In the genomic region with DNA sequence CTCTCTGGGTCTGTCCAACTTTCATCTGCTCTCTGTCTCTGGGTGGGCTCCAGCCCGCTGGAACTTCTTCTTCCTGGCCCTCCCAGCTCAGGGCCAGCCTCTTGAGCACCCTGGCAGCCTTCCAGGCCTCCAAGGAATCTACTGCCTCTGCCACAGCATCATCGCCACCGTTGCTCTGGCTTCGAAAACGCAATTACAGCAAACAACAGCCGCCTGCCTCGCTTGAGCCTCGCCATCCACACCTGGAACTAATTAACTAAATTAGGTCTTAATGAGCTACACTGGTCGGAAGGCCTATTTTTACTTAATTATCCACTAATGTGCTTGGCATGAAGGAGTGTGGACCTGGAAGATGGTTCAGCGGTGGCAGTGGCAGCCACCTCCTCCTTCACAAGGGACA, we compare ENCODE assay signal across 10 mouse cellular contexts. TPM values are rescaled to one million over a fixed set of nuclear protein-coding genes. Genes with fewer than 3 reads are reported as not detected.
A peak's percentile ranks its signal among the peaks of the same experiment; 100 is the strongest.
DNase-seq lines count a peak whose midpoint lies in the region; ATAC-seq and TF ChIP-seq lines count a peak whose summit lies in the region.
"Had no signal": no experiment of that assay in that cellular context is flagged by ENCODE, and none has a peak within 500 bp of the region (broad histone marks: within the 10 kb centered on the region; RNA-seq: fewer than 3 reads in every experiment).

No protein-coding gene starts in this region.

- H3K9ac ChIP-seq in intestine, embryonic 15.5 days: no peak overlapping the region
- no peak overlapping the region for H3K9ac ChIP-seq in intestine, postnatal 0 days (ENCODE audit: low read depth, low read length)
- no peak overlapping the region for H3K9ac ChIP-seq in embryonic facial prominence, embryonic 14.5 days (ENCODE audit: low read depth, low read length)
- H3K9ac ChIP-seq in limb, embryonic 11.5 days (ENCODE audit: low read length): no peak overlapping the region

- no peaks in the 10 kb centered on the region for H3K36me3 ChIP-seq in intestine, embryonic 15.5 days
- no peaks in the 10 kb centered on the region for H3K36me3 ChIP-seq in intestine, postnatal 0 days (ENCODE audit: control insufficient read depth, insufficient read depth)
- no peaks in the 10 kb centered on the region for H3K36me3 ChIP-seq in embryonic facial prominence, embryonic 14.5 days (ENCODE audit: control insufficient read depth, insufficient read depth, low read length)
- H3K36me3 ChIP-seq in limb, embryonic 11.5 days (ENCODE audit: control insufficient read depth, insufficient read depth, low read length): no peaks in the 10 kb centered on the region

- no peak for TF ChIP-seq CTCF in intestine, postnatal 0 days (IDR thresholded peaks at IDR 0.05; ENCODE audit: low read depth)

- no peak overlapping the region for H3K27ac ChIP-seq in intestine, embryonic 15.5 days
- no peak overlapping the region for H3K27ac ChIP-seq in intestine, postnatal 0 days (ENCODE audit: low read depth, low read length)
- no peak overlapping the region for H3K27ac ChIP-seq in embryonic facial prominence, embryonic 14.5 days (replicated peaks; ENCODE audit: low read depth, low read length)
- no peak overlapping the region; the same call in 1 of the 2 replicates for H3K27ac ChIP-seq in limb, embryonic 11.5 days (replicated peaks; ENCODE audit: low read depth, low read length)

- 0 out of 2 replicates have a peak, but pooled peaks have one; percentile 25 for ATAC-seq in intestine, embryonic 15.5 days
- no peak for ATAC-seq in intestine, postnatal 0 days
- no peak for ATAC-seq in embryonic facial prominence, embryonic 14.5 days (ENCODE audit: low read depth)
- ATAC-seq in limb, embryonic 11.5 days (ENCODE audit: insufficient number of reproducible peaks, low FRiP score, low TSS enrichment, low read depth): peak; percentile 36; the same call in 1 of the 2 replicates
- no peak for ATAC-seq in inflammation-experienced regulatory T-cells, adult 6 months

- WGBS in intestine, embryonic 15.5 days: 63% methylated on average over 10 of the region's 10 CpGs
- WGBS in intestine, postnatal 0 days: 66% methylated on average over 10 of the region's 10 CpGs
- 35% methylated on average over 10 of the region's 10 CpGs for WGBS in embryonic facial prominence, embryonic 14.5 days
- WGBS in limb, embryonic 11.5 days: 10% methylated on average over 10 of the region's 10 CpGs

- H3K27me3 ChIP-seq in intestine, embryonic 15.5 days (replicated peaks): no peaks in the 10 kb centered on the region
- H3K27me3 ChIP-seq in intestine, postnatal 0 days (replicated peaks; ENCODE audit: control insufficient read depth, insufficient read depth, low read length): no peaks in the 10 kb centered on the region
- H3K27me3 ChIP-seq in embryonic facial prominence, embryonic 14.5 days (replicated peaks; ENCODE audit: control insufficient read depth, insufficient read depth, low read length): no peaks in the 10 kb centered on the region
- H3K27me3 ChIP-seq in limb, embryonic 11.5 days (ENCODE audit: control insufficient read depth, insufficient read depth, low read length): no peaks in the 10 kb centered on the region

- intact Hi-C loops in heart, postnatal 25 days (cut with DNase I): no loop called here

- H3K4me1 ChIP-seq in intestine, embryonic 15.5 days (replicated peaks): no peaks in the 10 kb centered on the region
- no peaks in the 10 kb centered on the region for H3K4me1 ChIP-seq in intestine, postnatal 0 days (replicated peaks; ENCODE audit: control insufficient read depth, insufficient read depth, low read length)
- H3K4me1 ChIP-seq in embryonic facial prominence, embryonic 14.5 days (ENCODE audit: control insufficient read depth, insufficient read depth, low read length): peaks cover 5% of the 10 kb centered on the region; the same call in 1 of the 2 replicates
- no peaks in the 10 kb centered on the region; the same call in 1 of the 2 replicates for H3K4me1 ChIP-seq in limb, embryonic 11.5 days (ENCODE audit: control insufficient read depth, insufficient read depth, low read length)

- H3K4me2 ChIP-seq in intestine, embryonic 15.5 days (replicated peaks): no peak overlapping the region
- no peak overlapping the region for H3K4me2 ChIP-seq in intestine, postnatal 0 days (replicated peaks; ENCODE audit: low read depth)
- no peak overlapping the region for H3K4me2 ChIP-seq in embryonic facial prominence, embryonic 14.5 days (ENCODE audit: low read depth, low read length)
- H3K4me2 ChIP-seq in limb, embryonic 11.5 days (ENCODE audit: low read depth, severe bottlenecking): no peak overlapping the region

- peak; percentile 76 for DNase-seq in Muller cell, postnatal 12 days (ENCODE audit: inconsistent ontology term)
- peak; percentile 70 for DNase-seq in embryonic facial prominence, embryonic 14.5 days (ENCODE audit: low spot score)
- DNase-seq in limb, embryonic 11.5 days (ENCODE audit: low spot score): peak; percentile 58
- DNase-seq in heart, postnatal 25 days (ENCODE audit: low spot score): no peak
- DNase-seq in liver: no peak

- H3K4me3 ChIP-seq in intestine, embryonic 15.5 days (replicated peaks): no peak overlapping the region
- no peak overlapping the region for H3K4me3 ChIP-seq in intestine, postnatal 0 days (ENCODE audit: low read depth, low read length)
- H3K4me3 ChIP-seq in embryonic facial prominence, embryonic 14.5 days (ENCODE audit: low read depth, low read length): no peak overlapping the region
- no peak overlapping the region for H3K4me3 ChIP-seq in limb, embryonic 11.5 days (ENCODE audit: low read depth, low read length)
- H3K4me3 ChIP-seq: erythroblast, embryonic 14.5 days had no signal

- no peaks in the 10 kb centered on the region for H3K9me3 ChIP-seq in intestine, embryonic 15.5 days
- H3K9me3 ChIP-seq in intestine, postnatal 0 days (ENCODE audit: control insufficient read depth): no peaks in the 10 kb centered on the region
- H3K9me3 ChIP-seq in embryonic facial prominence, embryonic 14.5 days (ENCODE audit: control insufficient read depth, low read length): no peaks in the 10 kb centered on the region
- H3K9me3 ChIP-seq in limb, embryonic 11.5 days (ENCODE audit: control insufficient read depth, low read length): no peaks in the 10 kb centered on the region

RNA-seq across cellular contexts. Expression of a gene that starts 18.2 kb away (rescaled TPM):
- polyA plus RNA-seq in intestine, embryonic 15.5 days (2015; fragmentation: Nextera tagmentation; extraction: Ambion mirVana): 3.4 and 4.3 TPM in 2 replicates
- polyA plus RNA-seq in intestine, postnatal 0 days (2015; fragmentation: Nextera tagmentation; extraction: Ambion mirVana): 17.4 and 20.6 TPM in 2 replicates
- 1.9 and 2.1 TPM in 2 replicates for polyA plus RNA-seq in embryonic facial prominence, embryonic 14.5 days (2014; fragmentation: Nextera tagmentation; extraction: Ambion mirVana)
- polyA plus RNA-seq in limb, embryonic 11.5 days (2014; fragmentation: Nextera tagmentation; extraction: Ambion mirVana): 1.2 and 2.1 TPM in 2 replicates
- total RNA-seq in heart, postnatal 25 days (2021): 1 to 10 TPM; 1.7 to 2.1 TPM
- polyA plus RNA-seq in inflammation-experienced regulatory T-cells, adult 6 months (2017; shearing (Covaris generic)): 1 to 10 TPM; 2.0 to 4.7 (median 2.1) TPM

RNA-seq across cellular contexts. Expression of a gene that starts 31.0 kb away (rescaled TPM):
- polyA plus RNA-seq in intestine, embryonic 15.5 days (2015; fragmentation: Nextera tagmentation; extraction: Ambion mirVana): 16.5 and 19.0 TPM in 2 replicates
- 10.6 and 11.3 TPM in 2 replicates for polyA plus RNA-seq in intestine, postnatal 0 days (2015; fragmentation: Nextera tagmentation; extraction: Ambion mirVana)
- 25.5 and 27.9 TPM in 2 replicates for polyA plus RNA-seq in embryonic facial prominence, embryonic 14.5 days (2014; fragmentation: Nextera tagmentation; extraction: Ambion mirVana)
- 26.4 and 31.3 TPM in 2 replicates for polyA plus RNA-seq in limb, embryonic 11.5 days (2014; fragmentation: Nextera tagmentation; extraction: Ambion mirVana)
- total RNA-seq in heart, postnatal 25 days (2021): 10 to 100 TPM; 42.6 to 45.8 TPM
- 10 to 100 TPM; 28.3 to 48.5 (median 39.8) TPM for polyA plus RNA-seq in inflammation-experienced regulatory T-cells, adult 6 months (2017; shearing (Covaris generic))

RNA-seq across cellular contexts. Expression of a gene that starts 43.2 kb away (rescaled TPM):
- 66.7 and 76.7 TPM in 2 replicates for polyA plus RNA-seq in intestine, embryonic 15.5 days (2015; fragmentation: Nextera tagmentation; extraction: Ambion mirVana)
- polyA plus RNA-seq in intestine, postnatal 0 days (2015; fragmentation: Nextera tagmentation; extraction: Ambion mirVana): 39.8 and 46.6 TPM in 2 replicates
- polyA plus RNA-seq in embryonic facial prominence, embryonic 14.5 days (2014; fragmentation: Nextera tagmentation; extraction: Ambion mirVana): 0.16 and 0.24 TPM in 2 replicates
- not detected in 2 replicates for polyA plus RNA-seq in limb, embryonic 11.5 days (2014; fragmentation: Nextera tagmentation; extraction: Ambion mirVana)
- not detected for total RNA-seq in heart, postnatal 25 days (2021)
- not detected for polyA plus RNA-seq in inflammation-experienced regulatory T-cells, adult 6 months (2017; shearing (Covaris generic))
- total RNA-seq: megakaryocyte progenitor cell, adult 5-6 weeks had no signal
- polyA plus RNA-seq: erythroblast, embryonic 14.5 days had no signal

RNA-seq across cellular contexts. Expression of a gene that starts 59.8 kb away (rescaled TPM):
- 30.4 and 31.7 TPM in 2 replicates for polyA plus RNA-seq in intestine, embryonic 15.5 days (2015; fragmentation: Nextera tagmentation; extraction: Ambion mirVana)
- 10.0 and 10.8 TPM in 2 replicates for polyA plus RNA-seq in intestine, postnatal 0 days (2015; fragmentation: Nextera tagmentation; extraction: Ambion mirVana)
- polyA plus RNA-seq in embryonic facial prominence, embryonic 14.5 days (2014; fragmentation: Nextera tagmentation; extraction: Ambion mirVana): 41.3 and 42.7 TPM in 2 replicates
- polyA plus RNA-seq in limb, embryonic 11.5 days (2014; fragmentation: Nextera tagmentation; extraction: Ambion mirVana): 42.2 and 42.4 TPM in 2 replicates
- 10 to 100 TPM; 10.0 to 12.2 TPM for total RNA-seq in heart, postnatal 25 days (2021)
- 10 to 100 TPM; 11.2 to 27.9 (median 20.4) TPM for polyA plus RNA-seq in inflammation-experienced regulatory T-cells, adult 6 months (2017; shearing (Covaris generic))

Comparison
In these comparisons a context has a peak if more than half of its experiments do, and no peak if none do; other contexts are left out.
1. ATAC-seq: peak in intestine, embryonic 15.5 days (single experiment) and limb, embryonic 11.5 days (single experiment); none in intestine, postnatal 0 days (single experiment), embryonic facial prominence, embryonic 14.5 days (single experiment) and inflammation-experienced regulatory T-cells, adult 6 months (single experiment).
2. DNase-seq: peak in Muller cell, postnatal 12 days (single experiment), embryonic facial prominence, embryonic 14.5 days (single experiment) and limb, embryonic 11.5 days (single experiment); none in heart, postnatal 25 days (single experiment) and liver (single experiment).
3. RNA of a gene that starts 43.2 kb away (polyA plus RNA-seq): 66.7 to 76.7 TPM in intestine, embryonic 15.5 days and 39.8 to 46.6 TPM in intestine, postnatal 0 days; 0.16 to 0.24 TPM in embryonic facial prominence, embryonic 14.5 days, not detected in inflammation-experienced regulatory T-cells, adult 6 months and not detected in limb, embryonic 11.5 days; every median in the first group is over 10 times any median in the second.